Mouse (Mus musculus): ENCODE measurements around the gene Wdr91. TPM values are rescaled to one million over a fixed set of nuclear protein-coding genes. Genes with fewer than 3 reads are reported as not detected.

Gene Wdr91
- total RNA-seq (2021): 1 to 10 TPM; 4.7 to 6.4 TPM
- long read RNA-seq, experiment 1, partial matches to known transcripts: 0 of 5 reads
- long read RNA-seq, experiment 1, other reads (novel, unspliced or antisense): 4 of 5 reads
- long read RNA-seq, experiment 2, partial matches to known transcripts: 0 of 3 reads
- long read RNA-seq, experiment 2, other reads (novel, unspliced or antisense): 1 of 3 reads

DNA sequence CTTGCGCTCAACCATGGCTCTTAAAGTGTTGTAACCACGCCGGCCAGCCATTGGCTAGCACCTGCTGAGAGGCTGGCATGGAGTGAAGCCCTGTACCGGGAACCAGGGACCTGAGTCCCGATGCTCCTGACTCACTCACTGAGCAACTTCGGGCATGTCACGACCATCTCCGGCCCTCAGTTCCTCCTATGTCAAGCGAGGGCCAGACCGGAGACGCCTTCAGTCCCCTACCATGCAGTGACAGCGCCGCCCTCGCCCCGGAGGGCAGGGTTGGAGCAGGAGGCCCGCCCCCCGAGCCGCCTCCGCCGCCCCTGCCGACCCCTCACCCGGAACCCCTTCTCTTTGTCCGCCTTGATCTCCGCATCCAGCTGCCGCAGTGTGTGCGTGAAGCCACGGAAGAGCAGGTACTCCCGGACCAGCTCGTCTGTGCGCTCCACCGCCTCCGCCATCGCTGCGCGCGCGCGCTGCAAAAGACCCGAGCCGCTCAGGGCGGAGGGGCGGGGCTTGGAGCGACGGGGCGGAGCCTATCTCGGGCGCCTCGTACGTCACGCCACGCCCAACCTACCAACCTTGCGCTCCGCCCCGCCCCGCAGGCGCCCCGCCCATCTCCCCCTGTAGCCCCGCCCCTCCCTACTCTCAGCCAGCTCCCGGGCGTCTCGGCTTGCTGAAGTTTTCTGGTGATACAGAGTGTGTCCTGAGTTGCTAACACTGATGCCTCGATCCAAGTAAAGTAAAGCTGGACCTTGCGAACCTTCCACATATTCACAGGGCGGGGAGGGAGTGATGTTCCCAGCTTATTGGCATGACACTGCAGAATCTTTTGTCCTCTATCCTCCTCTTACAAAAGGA is at the start of gene Wdr91:
TSS of gene Wdr91 (minus strand) at position 506 of the 849 bp plus-strand sequence.
- peak; percentile 92 for DNase-seq (ENCODE audit: low spot score)

- no peak for DNase-seq (ENCODE audit: low spot score)
Measured at GRCm38 (mm10) chr6:34959131-34959530, 48.5 kb upstream of the Wdr91 start.

DNA sequence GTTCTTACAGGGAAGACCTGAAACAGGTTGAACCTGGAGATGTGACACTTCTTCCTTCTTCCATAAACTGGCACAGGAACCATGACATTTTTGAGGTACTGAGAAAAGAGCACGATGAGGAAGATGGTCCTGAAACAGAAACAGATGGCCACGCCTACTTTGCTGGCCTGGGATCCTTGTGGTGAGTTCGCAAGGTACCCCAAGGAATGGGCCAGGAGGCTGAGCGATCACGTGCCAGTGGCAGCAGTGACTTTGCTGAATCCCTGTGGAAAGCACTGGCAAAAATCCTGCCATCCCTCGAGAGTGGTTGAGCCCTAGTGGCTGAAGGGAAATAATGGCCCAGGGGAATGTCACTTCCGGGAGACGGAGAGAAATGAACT is 45.2 kb upstream of the Wdr91 start:
- DNase-seq (ENCODE audit: low spot score): no peak

DNA sequence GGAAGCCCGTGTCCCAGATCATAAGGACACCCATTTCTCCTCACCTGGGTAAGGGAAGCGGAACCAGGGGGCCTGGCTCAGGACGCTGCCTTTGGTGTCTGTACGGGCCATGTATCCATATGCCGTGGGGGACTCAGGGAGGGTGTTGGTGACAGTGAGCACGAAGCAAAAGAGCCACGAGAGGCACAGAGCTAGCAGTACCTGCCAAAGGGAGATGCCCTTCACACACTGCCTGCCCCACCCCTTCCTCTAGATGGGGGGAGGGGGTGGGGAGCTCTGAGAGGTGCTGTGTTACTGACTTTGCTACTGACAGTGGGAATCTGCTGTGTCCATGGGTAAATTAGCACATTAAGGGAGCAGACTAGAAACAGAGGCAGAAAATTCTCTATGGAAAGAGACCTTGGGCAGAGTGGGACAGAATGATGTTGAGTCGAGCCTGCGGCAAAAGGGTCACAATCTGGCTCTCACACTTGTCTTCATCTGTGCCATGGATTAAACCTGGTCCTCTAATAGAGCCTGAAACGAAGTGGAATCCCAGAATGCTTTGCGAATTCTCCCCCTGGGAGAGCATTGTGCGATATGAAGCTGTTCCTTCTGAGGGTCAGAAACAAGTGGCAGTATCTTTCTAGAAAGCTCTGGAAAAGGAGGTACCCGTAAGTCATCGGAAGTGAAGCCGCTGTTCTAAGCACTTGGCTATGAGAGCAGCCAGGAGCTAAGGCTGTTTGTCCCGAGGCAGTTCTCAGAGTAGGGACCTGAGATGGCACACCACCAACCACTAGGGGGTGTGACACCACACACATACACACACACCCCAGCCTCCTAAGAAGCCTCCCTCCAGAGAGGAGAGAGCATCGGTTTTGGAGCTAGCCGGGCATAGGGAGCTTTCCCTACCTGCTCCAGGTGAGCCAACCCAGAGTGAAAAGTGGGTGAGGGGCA is 44.5 kb upstream of the Wdr91 start:
- DNase-seq (ENCODE audit: low spot score): no peak

- DNase-seq (ENCODE audit: low spot score): no peak
Measured at GRCm38 (mm10) chr6:34951956-34952667, 41.4 kb upstream of the Wdr91 start.

- no peak for DNase-seq (ENCODE audit: low spot score)
Measured at GRCm38 (mm10) chr6:34951518-34951917, 40.8 kb upstream of the Wdr91 start.

DNA sequence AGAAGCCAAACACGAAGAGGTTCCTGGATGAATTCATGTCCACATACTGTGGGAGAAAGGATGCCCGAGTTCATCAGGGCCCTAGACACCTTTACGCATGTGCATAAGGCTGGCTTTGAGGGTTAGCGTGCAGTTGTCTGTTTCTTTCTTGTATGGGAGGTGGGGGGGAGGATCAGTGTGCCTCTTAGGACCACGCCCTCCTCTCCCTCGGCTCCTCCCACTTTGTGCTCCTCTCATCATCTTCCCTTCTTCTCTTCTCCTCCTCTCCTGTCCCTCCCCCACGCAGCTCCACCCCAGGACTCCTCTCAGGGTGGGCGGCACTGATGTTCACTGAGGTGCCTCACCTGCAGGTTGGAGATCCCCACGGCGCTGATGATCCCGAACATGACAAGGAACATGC is 37.8 kb upstream of the Wdr91 start:
- no peak for DNase-seq (ENCODE audit: low spot score)

GRCm38 (mm10) chr6:34946486-34947079 is 35.9 kb upstream of the Wdr91 start:
- no peak for DNase-seq (ENCODE audit: low spot score)

DNA sequence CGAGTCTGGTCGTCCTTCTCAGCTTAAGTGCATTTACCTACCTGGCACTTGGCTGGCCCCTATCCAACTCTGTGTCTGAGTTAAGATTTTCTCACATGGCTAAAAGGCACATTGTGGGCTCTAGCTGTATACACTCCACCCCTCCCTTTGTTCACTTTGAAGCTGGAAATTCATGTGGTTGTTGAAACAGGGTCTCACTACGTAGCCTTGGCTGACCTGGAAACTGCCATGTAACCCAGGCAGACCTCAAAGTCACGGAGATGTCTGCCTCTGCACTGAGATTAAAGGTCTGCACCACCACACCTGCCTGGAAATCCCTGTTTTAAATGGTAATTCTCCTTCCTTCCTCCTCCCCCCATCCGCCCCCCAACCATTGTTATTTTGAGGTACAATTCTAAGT is 32.8 kb upstream of the Wdr91 start:
- no peak for DNase-seq (ENCODE audit: low spot score)

- DNase-seq (ENCODE audit: low spot score): no peak
Measured at GRCm38 (mm10) chr6:34942446-34942845, 31.8 kb upstream of the Wdr91 start.

GRCm38 (mm10) chr6:34941496-34941895 is 30.8 kb upstream of the Wdr91 start:
- DNase-seq (ENCODE audit: low spot score): no peak

- DNase-seq (ENCODE audit: low spot score): no peak
Measured at GRCm38 (mm10) chr6:34939451-34939850, 28.8 kb upstream of the Wdr91 start.

GRCm38 (mm10) chr6:34938929-34939325 is 28.3 kb upstream of the Wdr91 start:
- DNase-seq (ENCODE audit: low spot score): no peak

- no peak for DNase-seq (ENCODE audit: low spot score)
Measured at GRCm38 (mm10) chr6:34938280-34938928, 27.7 kb upstream of the Wdr91 start.

DNA sequence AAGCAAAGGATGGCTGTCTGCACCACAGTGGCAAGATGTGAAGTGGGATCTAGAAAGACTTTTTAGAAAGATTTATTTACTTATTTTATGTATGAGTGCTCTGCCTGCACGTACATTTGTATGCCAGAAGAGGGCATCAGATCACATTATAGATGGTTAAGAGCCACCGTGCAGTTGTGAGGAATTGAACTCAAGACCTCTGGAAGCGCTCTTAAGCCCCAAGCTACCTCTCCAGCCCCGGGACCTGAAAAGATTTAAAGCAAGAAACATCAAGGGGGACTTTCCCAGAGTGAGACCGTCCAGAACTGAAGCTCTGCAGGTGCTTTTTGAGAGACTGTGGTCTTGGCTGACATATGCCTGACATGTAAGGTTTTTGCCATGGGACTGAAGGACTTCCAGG is 26.1 kb upstream of the Wdr91 start:
- no peak for DNase-seq (ENCODE audit: low spot score)

DNA sequence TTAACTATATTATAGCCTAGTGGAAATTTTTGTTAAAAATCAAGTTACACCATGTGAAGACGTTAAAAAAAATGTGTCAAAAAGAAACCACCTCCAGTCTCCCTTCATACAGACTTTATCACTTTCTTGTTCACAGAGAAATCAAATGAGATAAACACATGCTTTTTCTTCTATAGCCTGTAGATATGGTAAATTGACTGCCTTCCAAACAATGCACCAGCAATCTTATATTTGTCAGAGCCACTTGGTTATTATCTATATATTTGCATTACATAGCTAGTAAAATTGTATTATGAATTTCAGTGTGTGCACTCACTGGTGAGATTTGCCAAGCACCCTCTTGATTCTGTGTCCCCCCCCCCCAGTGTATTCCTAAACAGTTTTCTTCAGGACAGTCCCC is 22.0 kb upstream of the Wdr91 start:
- DNase-seq (ENCODE audit: low spot score): no peak

GRCm38 (mm10) chr6:34927594-34927993 is 16.9 kb upstream of the Wdr91 start:
- no peak for DNase-seq (ENCODE audit: low spot score)

- peak; percentile 73 for DNase-seq (ENCODE audit: low spot score)
Measured at GRCm38 (mm10) chr6:34927156-34927555, 16.5 kb upstream of the Wdr91 start.

DNA sequence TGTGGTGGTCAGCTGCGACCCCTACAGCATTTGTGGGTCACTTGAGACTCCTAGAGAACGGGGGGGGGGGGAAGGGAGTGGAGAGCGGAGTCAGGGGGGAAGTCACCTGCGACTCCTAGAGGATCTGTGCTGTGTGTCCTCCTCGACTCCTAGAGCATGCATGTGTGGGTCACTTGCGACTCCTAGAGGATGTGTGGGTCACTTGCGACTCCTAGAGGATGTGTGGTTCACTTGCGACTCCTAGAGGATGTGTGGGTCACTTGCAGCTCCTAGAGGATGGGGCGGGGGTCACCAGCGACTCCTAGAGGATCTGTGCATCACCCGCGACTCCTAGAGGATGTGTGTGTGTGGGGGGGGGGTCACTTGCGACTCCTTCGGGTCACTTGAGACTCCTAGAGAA is 11.3 kb upstream of the Wdr91 start:
- peak; percentile 41 for DNase-seq (ENCODE audit: low spot score)

- DNase-seq (ENCODE audit: low spot score): no peak
Measured at GRCm38 (mm10) chr6:34920631-34921030, 10.0 kb upstream of the Wdr91 start.

Measured in gastrocnemius, adult 18-20 months (tissue).